Mouse (Mus musculus) kidney, embryonic 16.5 days (tissue): ENCODE results near the gene Thumpd2. TPM values are rescaled to one million over a fixed set of nuclear protein-coding genes. Genes with fewer than 3 reads are reported as not detected.

Source experiments
- ATAC-seq: fragments of 200-750 bp; cut with Nextera tagmentation; 2 replicates; pipeline ENCODE4 v1.8.0; 2017; ENCODE audit warnings: moderate TSS enrichment; ENCODE audit not compliant: low FRiP score, low TSS enrichment
- H3K27ac ChIP-seq: fragments of 300-500 bp; sonication (generic); 2 replicates; pipeline ENCODE4 v1.5.1; 2014; ENCODE audit warnings: low read length
- H3K27me3 ChIP-seq: fragments of 300-500 bp; sonication (generic); 2 replicates; pipeline ENCODE4 v1.6.1; 2014; ENCODE audit warnings: low read length, control low read depth, mixed read lengths; ENCODE audit not compliant: insufficient read depth
- H3K36me3 ChIP-seq: fragments of 300-500 bp; sonication (generic); 2 replicates; pipeline ENCODE4 v1.6.1; 2014; ENCODE audit warnings: low read length, control low read depth, mixed read lengths; ENCODE audit not compliant: insufficient read depth
- H3K4me1 ChIP-seq: fragments of 300-500 bp; sonication (generic); 2 replicates; pipeline ENCODE4 v1.6.1; 2014; ENCODE audit warnings: low read length, control low read depth, mixed read lengths; ENCODE audit not compliant: insufficient read depth
- H3K4me2 ChIP-seq: fragments of 300-500 bp; sonication (generic); replicated peaks from 2 replicates; pipeline ENCODE4 v1.6.1; 2014; ENCODE audit warnings: low read depth, low read length
- H3K4me3 ChIP-seq: fragments of 300-500 bp; sonication (generic); 2 replicates; pipeline ENCODE4 v1.5.1; 2014; ENCODE audit warnings: mild to moderate bottlenecking, low read length
- H3K9ac ChIP-seq: fragments of 300-500 bp; sonication (generic); replicated peaks from 2 replicates; pipeline ENCODE4 v1.6.1; 2014; ENCODE audit warnings: low read length
- H3K9me3 ChIP-seq: fragments of 300-500 bp; sonication (generic); 2 replicates; pipeline ENCODE4 v1.6.1; 2016; ENCODE audit warnings: low read length, control low read depth
- WGBS: fragments of 180-500 bp; shearing (Covaris S2); extraction: QIAGEN DNeasy Blood & Tissue Kit; methylation state at CpG from one replicate; pipeline ENCODE4 v1.1.7; 2014; 5-methylcytosine and 5-hydroxymethylcytosine counted together
- polyA plus RNA-seq: library from polyadenylated mRNA; unstranded; fragments of >200 nt; fragmentation: Nextera tagmentation; extraction: Ambion mirVana; gene quantifications from 2 replicates; pipeline ENCODE4 v1.2.1, GENCODE M21; 2015

The Thumpd2 gene
- polyA plus RNA-seq, 1 experiment from 2014 or later: 14.6 TPM

DNA sequence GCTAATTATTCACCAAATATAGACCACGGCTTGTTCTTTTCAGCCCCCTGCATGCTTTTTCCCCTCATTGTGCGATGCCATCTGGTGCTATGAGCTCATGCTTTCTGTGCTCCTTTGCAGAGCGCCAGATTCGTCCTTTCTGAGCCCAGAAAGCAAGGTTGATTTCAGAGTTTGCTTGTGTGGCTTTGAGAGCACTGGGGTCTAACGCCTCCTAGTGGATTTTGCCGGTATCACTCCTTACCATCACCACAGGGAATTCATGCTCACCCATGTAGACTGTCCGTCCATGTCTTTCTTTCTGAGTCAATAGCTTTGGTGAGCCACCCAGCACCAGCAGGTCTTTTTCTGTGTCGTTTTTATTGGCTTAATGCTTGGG lies 82.5 kb downstream of the Thumpd2 start:
- H3K4me2 ChIP-seq: no peak overlapping the region
- H3K27ac ChIP-seq: no peak overlapping the region
- ATAC-seq: peak; percentile 79; the same call in 1 of the 2 replicates
- H3K4me3 ChIP-seq: no peak overlapping the region
- H3K4me1 ChIP-seq: peaks cover 4% of the 10 kb centered on the region
- H3K27me3 ChIP-seq: no peaks in the 10 kb centered on the region
- no peaks in the 10 kb centered on the region for H3K36me3 ChIP-seq
- WGBS: 12% methylated on average over 8 of the region's 8 CpGs
- H3K9me3 ChIP-seq: no peaks in the 10 kb centered on the region
- no peak overlapping the region for H3K9ac ChIP-seq

DNA sequence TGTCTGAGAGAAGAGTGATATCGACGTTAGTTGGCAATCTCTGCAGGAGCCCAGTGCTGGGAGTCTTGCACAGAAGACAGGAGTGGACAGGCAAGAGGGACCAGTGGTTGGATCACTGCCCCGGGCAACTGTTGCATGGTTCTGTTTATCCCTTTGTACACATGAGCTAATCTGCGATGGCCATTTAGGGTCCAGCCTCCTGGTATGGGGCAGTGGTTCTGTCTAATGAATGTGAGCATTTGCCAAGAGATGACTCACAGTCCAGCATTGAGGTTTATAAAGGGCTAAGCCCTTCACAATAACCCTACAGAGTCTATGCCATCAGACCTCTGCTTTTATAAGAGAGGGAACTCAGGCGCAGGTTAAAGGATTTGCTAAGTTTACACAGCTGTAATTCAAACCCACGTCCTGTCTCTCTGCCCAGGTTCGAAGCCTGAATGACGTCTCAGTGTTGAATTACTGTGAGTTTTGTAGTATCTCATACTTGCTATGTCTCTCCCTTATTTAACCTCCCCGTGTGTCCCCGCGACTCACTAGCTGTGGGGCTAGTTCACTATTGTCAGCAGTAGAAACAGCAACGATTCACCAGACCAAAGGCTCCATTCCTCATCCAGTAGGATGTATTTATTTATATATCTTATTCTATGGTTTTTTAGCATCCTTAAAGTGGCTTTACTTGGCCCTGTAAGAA lies 83.0 kb downstream of the Thumpd2 start:
- Histone ChIP-seq H3K4me3 (no peak overlapping the region), H3K4me1 (peaks cover 4% of the 10 kb centered on the region), H3K9ac (no peak overlapping the region), H3K36me3 (no peaks in the 10 kb centered on the region), H3K27me3 (no peaks in the 10 kb centered on the region), H3K27ac (no peak overlapping the region), H3K9me3 (no peaks in the 10 kb centered on the region), H3K4me2 (no peak overlapping the region)
- ATAC-seq: no peak
- WGBS: 58% methylated on average over 12 of the region's 12 CpGs

DNA sequence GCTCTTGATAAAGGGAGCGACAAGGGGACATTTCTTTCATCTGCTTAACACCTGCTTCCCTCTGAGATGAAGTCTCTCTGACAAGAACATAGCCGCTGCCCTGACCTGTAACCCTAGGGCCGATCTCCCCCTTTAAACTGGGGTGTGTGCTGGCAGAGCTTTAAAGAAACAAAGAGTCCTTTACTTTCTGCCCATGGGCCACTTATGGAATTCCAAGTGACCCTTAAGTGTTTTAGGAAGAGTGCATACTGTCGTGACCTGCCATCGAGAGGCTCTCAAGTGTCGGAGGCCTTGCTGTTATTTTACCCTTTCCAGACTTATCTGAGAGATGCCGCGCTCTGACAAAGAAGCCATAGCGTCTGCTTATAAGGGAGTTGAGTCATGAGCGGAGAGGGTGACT lies 84.8 kb downstream of the Thumpd2 start:
- H3K4me2 ChIP-seq: no peak overlapping the region
- H3K36me3 ChIP-seq: no peaks in the 10 kb centered on the region
- 79% methylated on average over 10 of the region's 10 CpGs for WGBS
- H3K4me1 ChIP-seq: peaks cover 4% of the 10 kb centered on the region
- H3K9ac ChIP-seq: no peak overlapping the region
- no peak overlapping the region for H3K4me3 ChIP-seq
- no peak for ATAC-seq
- H3K9me3 ChIP-seq: 0 out of 2 replicates have a peak, but pooled peaks cover 5% of the 10 kb centered on the region
- no peak overlapping the region for H3K27ac ChIP-seq
- H3K27me3 ChIP-seq: no peaks in the 10 kb centered on the region

DNA sequence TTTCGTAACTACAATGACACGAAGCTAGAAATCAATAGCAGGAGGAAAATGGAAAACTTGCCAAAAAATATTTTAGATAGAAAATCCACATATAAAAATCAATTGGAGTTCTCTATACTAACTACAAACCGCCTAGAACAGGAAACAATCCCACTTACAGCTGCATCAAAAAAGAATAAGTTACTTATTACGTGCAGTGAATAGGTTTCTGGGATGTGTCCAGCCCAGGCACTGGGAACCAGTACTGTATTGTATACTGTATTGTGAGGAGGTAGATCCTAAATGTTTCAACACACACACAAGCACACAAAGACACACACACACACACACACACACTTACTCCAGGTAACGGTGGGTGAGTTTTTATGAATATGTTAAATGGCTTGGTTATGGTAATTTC lies 87.6 kb downstream of the Thumpd2 start:
- 0 out of 2 replicates have a peak, but pooled peaks cover 5% of the 10 kb centered on the region for H3K9me3 ChIP-seq
- peak overlapping the region; percentile 58; the same call in 1 of the 2 replicates for H3K27ac ChIP-seq
- H3K9ac ChIP-seq: no peak overlapping the region
- 63% methylated on average over 5 of the region's 5 CpGs for WGBS
- no peaks in the 10 kb centered on the region for H3K27me3 ChIP-seq
- peaks cover 18% of the 10 kb centered on the region for H3K4me1 ChIP-seq
- H3K4me2 ChIP-seq: no peak overlapping the region
- no peaks in the 10 kb centered on the region for H3K36me3 ChIP-seq
- H3K4me3 ChIP-seq: no peak overlapping the region
- peak; percentile 76; the same call in 1 of the 2 replicates for ATAC-seq

Other genes starting within 250 kb of the Thumpd2 start
- gene Tmem178, start 120.5 kb downstream of the Thumpd2 start, polyA plus RNA-seq: 16.8 and 17.8 TPM in 2 replicates